Mouse (Mus musculus) right cerebral cortex, postnatal 14 days (tissue): ENCODE data around the gene Nat8f1.
A peak's percentile ranks its signal among the peaks of the same experiment; 100 is the strongest.
"Not testable (repeated sequence)": the region's sequence is repeated elsewhere in the genome, so short reads cannot be mapped to it uniquely, and the experiment has no call there.

Experiments used
- DNase-seq: peaks from one replicate; pipeline ENCODE4 v3.0.0; 2022

Nat8f1 gene

DNA sequence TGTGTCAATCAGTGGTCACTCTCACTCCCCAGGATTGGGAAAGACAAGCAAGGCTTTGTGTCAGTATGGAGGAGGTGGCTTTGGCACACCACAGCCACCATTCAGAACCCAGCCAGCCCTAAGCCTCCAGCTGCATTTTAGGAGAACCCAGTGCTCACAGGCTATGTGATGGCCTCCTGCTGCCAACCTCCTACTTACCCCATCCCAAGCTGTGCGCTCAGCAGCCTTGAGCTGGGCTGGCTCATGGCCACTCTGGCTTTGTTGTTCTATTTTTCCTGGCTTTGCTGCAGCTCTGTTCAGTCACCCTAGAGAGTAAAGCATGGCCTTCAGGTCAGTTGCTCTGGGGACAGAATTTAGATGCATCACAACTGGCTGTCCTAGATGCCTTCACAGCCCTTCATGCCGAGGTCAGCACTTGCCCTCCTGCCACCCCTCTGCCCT, 8.6 kb downstream of the Nat8f1 start:
- DNase-seq = peak; percentile 32

DNA sequence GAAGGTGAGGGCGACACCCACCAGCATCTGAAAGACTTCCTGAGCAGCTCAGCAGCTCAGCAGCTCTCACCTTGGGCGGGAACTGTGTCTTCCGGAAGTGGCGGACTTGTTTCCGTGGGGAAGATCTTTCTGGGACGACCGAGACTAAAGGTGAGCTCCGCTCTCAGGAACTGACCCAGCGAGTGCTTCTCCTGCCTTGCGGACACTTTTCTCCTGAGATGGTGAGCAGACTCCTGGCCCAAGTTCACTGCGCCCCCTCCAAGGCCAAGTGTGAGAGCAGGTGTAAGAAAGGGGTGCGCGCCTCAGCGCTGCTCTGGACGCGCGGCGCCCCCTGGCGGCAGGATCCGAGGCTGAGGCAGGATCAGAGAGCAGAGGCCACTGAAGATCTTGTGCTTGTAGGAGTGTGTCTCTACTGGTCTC, 10.8 kb downstream of the Nat8f1 start, which contains the start of gene Nat8f4:
TSS of gene Nat8f4 (minus strand) at position 243 of the 420 bp plus-strand sequence.
- peak; percentile 79 for DNase-seq

DNA sequence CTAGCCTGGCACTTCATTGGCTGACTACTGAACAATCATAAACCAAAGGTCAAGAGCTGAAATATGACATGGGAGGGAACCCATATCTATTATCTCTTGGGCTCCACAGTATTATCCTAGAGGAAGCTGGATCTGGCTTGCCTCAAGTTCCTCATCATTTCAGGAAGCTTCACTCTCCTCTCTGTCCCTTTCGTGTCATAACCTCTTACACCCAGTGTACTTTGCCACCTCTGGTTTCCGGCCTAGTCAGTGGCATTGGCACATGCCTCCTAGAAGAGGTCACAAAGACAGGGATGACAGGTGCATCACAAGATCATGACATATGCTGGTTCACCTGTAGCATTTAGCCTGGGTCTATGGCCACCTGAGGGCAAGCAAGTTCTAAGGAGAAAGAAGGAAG, 13.2 kb downstream of the Nat8f1 start:
- DNase-seq = no peak

DNA sequence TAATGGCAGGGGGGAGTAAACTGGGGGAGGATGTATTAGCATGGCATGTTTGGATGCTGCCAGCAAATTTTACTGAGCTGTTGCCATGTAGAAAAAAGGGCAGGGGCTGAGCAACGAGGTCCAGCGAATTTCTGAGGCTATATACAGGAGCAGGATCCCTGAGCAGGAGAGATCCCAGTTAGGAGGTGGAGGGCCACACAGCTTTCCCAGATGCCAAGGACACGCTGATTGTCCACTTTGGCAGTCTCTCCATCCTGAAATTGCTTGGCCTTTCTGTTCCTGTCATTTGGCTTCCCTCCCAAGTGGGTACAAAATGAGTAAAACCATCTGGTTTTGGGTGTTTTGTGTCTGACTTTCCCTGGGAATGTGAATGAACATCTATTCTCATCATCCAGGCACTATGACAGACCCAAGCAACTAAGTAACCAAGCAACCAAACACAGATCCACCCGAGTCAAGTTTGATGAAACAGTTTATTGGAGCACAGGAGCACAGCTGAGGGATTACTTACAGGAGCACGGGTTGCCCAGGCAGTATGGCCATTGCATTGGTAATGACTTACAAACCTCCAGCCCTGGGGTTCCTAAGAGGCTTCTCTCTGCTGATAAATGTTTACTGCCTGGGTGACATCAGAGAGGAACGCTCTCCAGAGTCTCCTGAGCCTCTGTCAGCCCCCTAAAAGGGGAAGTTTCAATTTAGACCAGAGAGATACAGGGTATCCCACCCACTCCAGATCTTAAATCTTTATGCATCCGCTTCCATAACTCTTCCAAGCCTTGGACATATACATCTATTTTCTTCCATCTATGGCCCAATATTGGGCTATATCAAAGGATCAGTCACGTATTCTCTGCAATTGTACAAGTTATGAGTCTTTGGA, 16.7 kb downstream of the Nat8f1 start:
- DNase-seq = not testable (repeated sequence)

DNA sequence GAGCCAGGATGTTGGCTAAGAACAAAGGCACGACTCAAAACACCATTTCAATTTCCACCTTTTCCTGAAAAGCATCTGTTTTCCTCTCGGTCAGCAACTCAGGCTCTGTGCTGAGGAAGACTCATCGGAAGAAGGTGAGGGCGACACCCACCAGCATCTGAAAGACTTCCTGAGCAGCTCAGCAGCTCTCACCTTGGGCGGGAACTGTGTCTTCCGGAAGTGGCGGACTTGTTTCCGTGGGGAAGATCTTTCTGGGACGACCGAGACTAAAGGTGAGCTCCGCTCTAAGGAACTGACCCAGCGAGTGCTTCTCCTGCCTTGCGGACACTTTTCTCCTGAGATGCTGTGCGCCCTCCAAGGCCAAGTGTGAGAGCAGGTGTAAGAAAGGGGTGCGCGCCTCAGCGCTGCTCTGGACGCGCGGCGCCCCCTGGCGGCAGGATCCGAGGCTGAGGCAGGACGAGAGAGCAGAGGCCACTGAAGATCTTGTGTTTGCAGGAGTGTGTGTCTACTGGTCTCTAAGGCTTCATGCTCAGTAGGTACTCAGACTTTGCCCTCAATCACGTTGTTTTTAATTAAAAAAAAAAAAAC, 20.3 kb downstream of the Nat8f1 start:
- DNase-seq = not testable (repeated sequence)

DNA sequence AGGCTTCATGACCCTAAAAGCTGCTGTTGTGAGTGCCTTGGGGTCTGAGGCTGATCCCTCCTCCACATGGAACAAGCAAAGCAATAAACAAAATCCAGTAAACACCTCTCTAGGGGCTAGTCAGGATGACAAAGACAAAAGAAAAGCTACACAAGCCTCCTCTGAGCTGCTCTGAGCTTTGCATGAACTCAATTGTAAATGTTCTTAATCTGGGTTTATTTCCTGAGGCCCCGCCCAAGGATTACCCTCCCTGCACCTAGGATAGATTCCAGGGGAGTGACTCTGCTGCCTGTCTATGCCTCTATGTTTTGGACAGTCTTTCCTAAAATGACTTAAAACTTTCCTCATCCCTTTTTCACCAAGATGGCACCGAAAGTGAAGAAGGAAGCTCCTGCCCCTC, 26.5 kb downstream of the Nat8f1 start:
- no peak for DNase-seq

DNA sequence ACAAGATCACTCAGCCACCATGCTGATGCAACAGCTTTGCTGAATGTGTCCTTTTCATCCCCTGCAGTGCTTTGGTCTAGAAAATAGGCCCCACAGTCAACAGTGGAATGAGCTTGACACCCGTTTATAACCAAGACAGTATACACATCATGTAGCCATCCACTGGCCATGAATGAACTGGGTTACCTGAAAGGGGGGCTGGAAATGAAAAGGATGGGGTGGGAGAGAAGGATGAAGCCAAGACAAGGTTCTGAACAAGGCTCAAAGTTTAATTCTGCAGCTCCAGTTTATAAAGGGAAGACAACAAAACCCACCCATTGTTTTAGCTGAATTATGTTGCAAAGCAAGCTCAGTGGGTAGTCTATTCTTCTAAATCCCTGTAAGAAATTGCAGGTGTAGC, 31.2 kb downstream of the Nat8f1 start:
- DNase-seq = no peak

DNA sequence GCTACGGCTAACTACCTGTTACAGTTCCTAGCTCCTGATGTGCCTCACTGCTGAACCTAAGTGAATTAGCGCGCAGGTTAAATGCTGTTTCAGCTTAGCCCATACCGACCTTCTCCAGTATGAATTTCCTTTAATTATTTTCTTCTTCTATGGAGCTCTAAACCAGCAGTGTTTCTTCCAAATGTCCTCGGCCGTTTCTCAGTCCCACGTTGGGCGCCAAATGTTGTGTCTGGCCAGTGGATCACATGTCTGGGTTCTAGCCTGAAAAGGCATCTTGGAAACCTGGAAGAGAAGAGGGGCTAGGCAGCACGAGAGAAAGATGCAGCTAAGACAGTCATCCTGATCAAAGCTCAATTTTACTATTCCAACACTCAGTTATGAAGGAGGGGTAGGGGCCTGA, 32.2 kb downstream of the Nat8f1 start:
- DNase-seq = not testable (repeated sequence)

DNA sequence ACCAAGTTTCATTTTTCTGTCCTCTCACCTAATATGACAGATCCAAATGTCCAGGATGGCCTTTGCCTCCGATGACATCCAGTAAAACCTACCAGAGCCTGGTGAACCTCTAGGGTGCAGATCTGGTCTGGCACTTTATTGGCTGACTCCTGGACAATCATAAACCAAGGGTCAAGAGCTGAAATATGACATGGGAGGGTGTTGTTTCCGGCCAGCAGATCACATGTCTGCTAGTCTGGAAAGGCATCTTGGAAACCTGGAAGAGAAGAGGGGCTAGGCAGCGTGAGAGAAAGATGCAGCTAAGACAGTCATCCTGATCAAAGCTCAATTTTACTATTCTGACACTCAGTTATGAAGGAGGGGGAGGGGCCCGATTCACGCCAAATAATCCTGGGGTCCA, 46.5 kb downstream of the Nat8f1 start, which contains the start of gene Nat8f2:
TSS of gene Nat8f2 (minus strand) at position 153 of the 400 bp plus-strand sequence.
- DNase-seq = not testable (repeated sequence)

DNA sequence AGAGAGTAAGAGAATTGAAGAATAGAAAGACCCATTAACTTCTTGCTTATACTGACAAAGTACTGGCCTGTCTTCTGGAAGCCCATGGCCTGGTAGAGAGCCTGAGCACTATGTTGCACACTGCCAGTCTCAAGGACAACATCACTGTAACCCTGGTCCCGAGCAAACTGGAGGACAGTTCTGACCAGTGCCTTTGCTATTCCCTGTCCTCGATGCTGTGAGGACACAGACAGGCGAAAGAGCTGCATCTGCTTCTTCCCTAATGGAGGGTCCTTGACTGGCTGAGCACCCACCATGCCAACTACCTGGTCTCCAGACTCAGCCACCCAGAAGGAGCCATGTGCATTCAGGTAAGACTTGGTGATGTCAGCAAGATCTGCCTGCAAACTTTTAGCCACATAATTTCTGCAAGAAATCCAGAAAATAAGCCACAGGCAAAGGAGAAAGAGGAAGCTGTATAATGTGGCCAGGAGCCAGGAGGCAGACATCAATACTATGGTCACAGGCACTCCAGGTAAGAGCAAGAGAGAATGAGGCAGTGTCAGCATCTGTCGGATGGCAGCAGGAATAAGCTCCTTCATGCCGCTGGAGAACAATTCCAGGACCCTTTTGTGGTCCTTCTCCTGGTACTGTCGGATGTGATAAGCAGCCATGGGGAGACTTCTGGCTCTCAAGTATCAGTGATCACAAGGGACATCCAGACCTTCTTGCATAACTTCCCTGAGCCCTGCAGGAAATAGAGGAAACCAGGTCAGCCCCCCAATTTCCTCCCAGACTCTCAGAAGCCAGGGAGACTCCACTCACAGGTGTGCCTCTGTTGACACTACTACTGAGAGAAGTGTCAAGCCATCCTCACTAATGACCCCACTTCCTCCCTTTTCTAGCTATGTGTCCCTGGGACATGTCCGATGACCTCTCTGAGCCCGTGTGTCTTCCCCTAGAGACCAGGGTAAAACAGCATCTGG, 47.5 kb downstream of the Nat8f1 start:
- no peak for DNase-seq

DNA sequence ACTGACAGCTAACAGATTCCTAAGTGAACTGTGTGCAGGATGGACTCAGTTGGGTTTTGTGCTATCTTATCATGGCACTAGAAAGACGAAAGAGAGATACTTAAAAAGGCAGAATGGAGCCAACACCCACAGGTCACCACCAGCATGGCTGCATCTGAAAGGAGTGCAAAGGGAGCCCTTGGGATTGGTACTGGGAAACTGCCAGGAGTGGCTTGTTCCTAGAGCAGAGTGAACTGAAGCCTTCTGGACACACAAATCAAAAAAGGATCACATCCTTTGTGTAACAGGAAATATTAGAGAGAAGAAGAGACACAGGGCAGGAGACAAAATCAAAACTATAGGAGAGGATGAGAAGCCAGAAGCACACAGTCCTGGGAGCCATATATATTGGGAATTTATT, 48.5 kb downstream of the Nat8f1 start:
- DNase-seq = not testable (repeated sequence)

DNA sequence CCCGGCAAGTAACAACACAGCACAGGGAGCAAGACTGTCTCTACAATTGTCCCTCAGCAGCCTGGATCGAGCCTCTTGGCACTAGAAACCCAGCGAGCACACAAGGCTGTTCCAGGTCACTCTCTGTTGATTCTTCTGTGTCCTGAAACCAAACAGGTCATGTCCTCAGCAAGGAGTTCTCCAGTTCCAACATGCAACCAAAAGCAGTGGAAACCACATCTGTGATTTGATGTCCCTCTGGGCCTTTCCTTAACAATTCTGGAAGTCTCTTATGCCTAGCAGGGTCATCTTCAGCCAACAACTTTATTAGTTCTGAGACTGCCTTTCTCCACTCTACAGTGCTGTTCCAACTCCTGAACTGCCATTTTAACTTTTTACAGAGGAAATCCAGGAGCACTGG, 49.3 kb downstream of the Nat8f1 start:
- DNase-seq = not testable (repeated sequence)

DNA sequence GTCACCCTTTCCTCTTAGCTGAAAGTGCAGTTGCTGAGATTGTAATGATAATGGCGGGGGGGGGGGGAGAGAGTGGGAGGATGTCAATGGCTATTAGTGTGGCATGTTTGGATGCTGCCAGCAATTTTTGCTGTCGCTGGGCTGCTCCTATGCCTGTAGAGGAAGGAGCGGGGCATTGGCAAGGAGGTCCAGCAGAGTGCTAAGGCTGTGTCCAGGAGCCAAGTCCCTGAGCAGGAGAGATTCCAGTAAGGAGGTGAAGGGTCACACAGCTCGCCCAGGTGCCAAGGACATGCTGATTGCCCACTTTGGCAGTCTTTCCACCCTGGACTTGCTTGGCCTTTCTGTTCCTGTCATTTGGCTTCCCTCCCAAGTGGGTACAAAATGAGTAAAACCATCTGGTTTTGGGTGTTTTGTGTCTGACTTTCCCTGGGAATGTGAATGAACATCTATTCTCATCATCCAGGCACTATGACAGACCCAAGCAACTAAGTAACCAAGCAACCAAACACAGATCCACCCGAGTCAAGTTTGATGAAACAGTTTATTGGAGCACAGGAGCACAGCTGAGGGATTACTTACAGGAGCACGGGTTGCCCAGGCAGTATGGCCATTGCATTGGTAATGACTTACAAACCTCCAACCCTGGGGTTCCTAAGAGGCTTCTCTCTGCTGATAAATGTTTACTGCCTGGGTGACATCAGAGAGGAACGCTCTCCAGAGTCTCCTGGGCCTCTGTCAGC, 50.4 kb downstream of the Nat8f1 start:
- DNase-seq = not testable (repeated sequence)

DNA sequence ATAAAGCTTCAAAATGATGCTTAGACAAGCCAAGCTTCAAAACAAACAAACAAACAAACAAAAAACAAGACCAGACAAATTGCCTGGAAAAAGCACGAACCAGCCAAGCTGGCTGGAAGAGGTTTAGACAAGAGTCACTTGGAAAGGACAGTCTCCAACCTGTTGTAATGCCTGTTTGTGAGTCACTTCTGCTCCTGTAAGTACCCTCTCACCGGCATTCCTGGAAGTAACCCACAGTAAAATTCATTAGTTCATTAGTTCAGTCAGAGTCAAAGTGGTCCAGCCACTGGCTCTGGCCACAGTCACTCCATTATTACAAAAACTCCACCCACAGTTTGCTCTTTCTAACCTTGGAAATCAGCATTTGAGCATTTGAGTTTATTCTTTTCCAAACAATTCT, 51.6 kb downstream of the Nat8f1 start:
- DNase-seq = no peak

DNA sequence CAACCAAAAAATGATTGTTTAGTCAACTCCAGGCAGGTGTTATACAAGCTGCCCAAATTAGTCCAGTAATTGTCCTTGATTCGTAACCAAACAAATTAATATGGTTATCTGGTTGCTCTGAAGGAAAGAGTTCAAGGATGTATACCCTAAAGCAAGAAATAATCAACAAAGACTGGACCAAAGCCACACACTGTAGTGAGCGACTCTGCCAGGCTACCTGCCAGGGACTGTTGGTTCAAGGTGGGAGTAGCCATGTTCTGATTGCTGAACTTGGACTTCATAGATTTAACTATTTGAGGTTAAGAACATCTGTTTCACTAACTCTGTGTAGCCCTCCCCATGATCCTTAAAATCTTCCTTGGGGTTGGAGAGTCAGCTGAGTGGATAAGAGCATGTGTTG, 52.4 kb downstream of the Nat8f1 start:
- no peak for DNase-seq

DNA sequence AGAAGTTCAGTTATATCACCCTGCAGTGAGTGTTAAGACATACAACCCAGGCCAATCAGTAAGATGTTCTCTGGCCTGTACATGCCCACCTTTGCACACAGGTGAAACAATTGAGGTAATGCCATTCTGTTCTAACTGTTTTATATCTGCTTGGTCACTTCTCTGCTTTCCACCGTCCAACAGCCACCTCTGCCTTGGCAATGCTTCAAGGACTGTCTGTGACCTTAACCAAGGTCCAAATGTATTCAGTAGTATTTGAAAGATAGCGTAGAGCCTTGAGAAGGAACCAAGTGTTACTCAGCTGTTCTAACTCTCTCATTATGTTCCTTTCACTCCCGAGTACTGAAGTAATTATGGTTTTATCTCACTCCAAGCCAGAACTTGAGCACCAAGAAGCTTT, 52.9 kb downstream of the Nat8f1 start:
- DNase-seq = no peak

DNA sequence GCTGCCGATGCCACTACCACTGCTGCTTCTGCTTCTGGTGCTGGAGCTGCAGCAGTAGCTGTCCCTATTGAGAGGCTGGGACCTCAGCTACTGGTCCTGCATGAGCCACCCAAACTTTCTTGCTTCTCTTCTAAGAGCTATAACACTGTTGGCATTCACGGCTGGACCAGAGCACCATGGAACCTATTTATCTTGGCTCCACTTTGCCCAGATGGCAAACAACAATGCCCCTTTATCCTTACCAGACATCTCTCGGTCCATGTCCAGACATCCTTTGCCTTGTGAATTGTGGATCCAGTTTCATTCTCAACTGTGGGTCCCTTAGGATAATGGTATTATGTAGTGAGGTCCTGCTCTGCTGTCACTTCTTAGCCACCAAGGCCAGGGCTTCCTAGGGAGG, 54.2 kb downstream of the Nat8f1 start:
- DNase-seq = no peak
